Mouse (Mus musculus) spleen, adult 2 months (tissue): Measurements from ENCODE around the gene Pate2. TPM values are rescaled to one million over a fixed set of nuclear protein-coding genes. Genes with fewer than 3 reads are reported as not detected.
A peak's percentile ranks its signal among the peaks of the same experiment; 100 is the strongest.

ENCODE experiments used
- DNase-seq, 2 experiments: peaks; one replicate each; pipeline versions ENCODE4 v3.0.0 to v3.0.0-alpha.2; 2012 to 2021; ENCODE audit warnings: low spot score in 2 of 2, low read depth in 1 of 2
- H3K27ac ChIP-seq: fragments of 200-500 bp; 2 replicates; pipeline ENCODE4 v1.5.1; 2012; ENCODE audit warnings: low read length, inconsistent platforms; ENCODE audit not compliant: insufficient read depth
- H3K27me3 ChIP-seq: fragments of 200-500 bp; 2 replicates; pipeline ENCODE4 v1.6.1; 2012; ENCODE audit warnings: mild to moderate bottlenecking, moderate library complexity, low read length, inconsistent platforms; ENCODE audit not compliant: control insufficient read depth, insufficient read depth
- H3K36me3 ChIP-seq: fragments of 200-500 bp; 2 replicates; pipeline ENCODE4 v1.6.1; 2012; ENCODE audit warnings: mild to moderate bottlenecking, low read length, inconsistent platforms; ENCODE audit not compliant: control insufficient read depth, insufficient read depth
- H3K4me1 ChIP-seq: fragments of 200-500 bp; 2 replicates; pipeline ENCODE4 v1.6.1; 2011; ENCODE audit warnings: inconsistent platforms; ENCODE audit not compliant: control insufficient read depth, insufficient read depth, insufficient read length
- H3K4me3 ChIP-seq: fragments of 200-500 bp; 2 replicates; pipeline ENCODE4 v1.5.1; 2011; ENCODE audit warnings: mild to moderate bottlenecking, inconsistent platforms; ENCODE audit not compliant: insufficient read depth, insufficient read length; ENCODE audit errors: extremely low read depth
- CTCF ChIP-seq: fragments of 200-500 bp; IDR thresholded peaks from 2 replicates; pipeline ENCODE4 v1.5.1; 2011; ENCODE audit warnings: mild to moderate bottlenecking, inconsistent platforms; ENCODE audit not compliant: insufficient read depth, insufficient read length, insufficient replicate concordance; ENCODE audit errors: extremely low read depth
- POLR2A ChIP-seq: fragments of 200-500 bp; IDR thresholded peaks from 2 replicates; pipeline ENCODE4 v1.6.1; 2011; ENCODE audit warnings: low read depth, low read length, inconsistent platforms
- WGBS: fragments of 180-500 bp; shearing (Covaris S2); methylation state at CpG from one replicate; pipeline ENCODE4 v1.1.7; 2018; 5-methylcytosine and 5-hydroxymethylcytosine counted together
- polyA plus RNA-seq: library from polyadenylated mRNA; depleted of rRNA; stranded (reverse); fragments of >200 nt; gene quantifications from 2 replicates; pipeline ENCODE4 v1.2.3, GENCODE M21; 2012

Gene Pate2
- polyA plus RNA-seq, 1 experiment: 0.05 TPM

GRCm38 (mm10) chr9:35529141-35529540 is 40.9 kb upstream of the Pate2 start:
- Histone ChIP-seq H3K4me3 (no peak overlapping the region), H3K36me3 (no peaks in the 10 kb centered on the region), H3K27ac (no peak overlapping the region), H3K4me1 (no peaks in the 10 kb centered on the region), H3K27me3 (no peaks in the 10 kb centered on the region)
- TF ChIP-seq CTCF (no peak), POLR2A (no peak)
- WGBS: 74% methylated on average over 3 of the region's 3 CpGs
- DNase-seq: no peak

- H3K36me3 ChIP-seq: no peaks in the 10 kb centered on the region
- H3K27ac ChIP-seq: no peak overlapping the region
- H3K4me3 ChIP-seq: no peak overlapping the region
- no peak for DNase-seq
- H3K4me1 ChIP-seq: no peaks in the 10 kb centered on the region
- TF ChIP-seq CTCF (no peak), POLR2A (no peak)
- WGBS: 56% methylated on average over 1 of the region's 1 CpGs
- no peaks in the 10 kb centered on the region for H3K27me3 ChIP-seq
Measured at GRCm38 (mm10) chr9:35529796-35530195, 40.3 kb upstream of the Pate2 start.

GRCm38 (mm10) chr9:35533266-35533665 is 36.8 kb upstream of the Pate2 start:
- DNase-seq: no peak
- Histone ChIP-seq H3K27me3 (no peaks in the 10 kb centered on the region), H3K4me3 (no peak overlapping the region), H3K4me1 (no peaks in the 10 kb centered on the region), H3K36me3 (no peaks in the 10 kb centered on the region), H3K27ac (no peak overlapping the region)
- no peak for TF ChIP-seq CTCF
- no peak for TF ChIP-seq POLR2A
- 72% methylated on average over 9 of the region's 9 CpGs for WGBS

GRCm38 (mm10) chr9:35535110-35535509 is 35.0 kb upstream of the Pate2 start:
- DNase-seq: peak in 1 of 2 experiments; percentile 26
- WGBS: 27% methylated on average over 2 of the region's 2 CpGs

GRCm38 (mm10) chr9:35535876-35536275 is 34.2 kb upstream of the Pate2 start:
- H3K27me3 ChIP-seq: no peaks in the 10 kb centered on the region
- H3K4me3 ChIP-seq: no peak overlapping the region
- H3K27ac ChIP-seq: no peak overlapping the region
- no peak for DNase-seq
- no peaks in the 10 kb centered on the region for H3K4me1 ChIP-seq
- WGBS: 80% methylated on average over 4 of the region's 4 CpGs
- no peak for TF ChIP-seq CTCF
- no peak for TF ChIP-seq POLR2A
- H3K36me3 ChIP-seq: no peaks in the 10 kb centered on the region

More at GRCm38 (mm10) chr9:35535110-35535509, 35.0 kb upstream of the Pate2 start:
- TF ChIP-seq POLR2A (no peak), CTCF (peak; percentile 60; the same call in 1 of the 2 replicates)
- no peaks in the 10 kb centered on the region for H3K36me3 ChIP-seq
- no peak overlapping the region for H3K4me3 ChIP-seq
- no peak overlapping the region for H3K27ac ChIP-seq
- no peaks in the 10 kb centered on the region for H3K27me3 ChIP-seq
- no peaks in the 10 kb centered on the region for H3K4me1 ChIP-seq

GRCm38 (mm10) chr9:35539001-35539750 is 30.9 kb upstream of the Pate2 start:
- 93% methylated on average over 13 of the region's 13 CpGs for WGBS
- no peaks in the 10 kb centered on the region for H3K27me3 ChIP-seq
- no peaks in the 10 kb centered on the region for H3K36me3 ChIP-seq
- no peak overlapping the region for H3K27ac ChIP-seq
- no peak for TF ChIP-seq POLR2A
- TF ChIP-seq CTCF: no peak
- H3K4me1 ChIP-seq: no peaks in the 10 kb centered on the region
- DNase-seq: no peak
- no peak overlapping the region for H3K4me3 ChIP-seq

- 91% methylated on average over 5 of the region's 5 CpGs for WGBS
- Histone ChIP-seq H3K4me3 (no peak overlapping the region), H3K27ac (no peak overlapping the region), H3K36me3 (no peaks in the 10 kb centered on the region), H3K27me3 (no peaks in the 10 kb centered on the region), H3K4me1 (no peaks in the 10 kb centered on the region)
- no peak for TF ChIP-seq CTCF
- TF ChIP-seq POLR2A: no peak
- DNase-seq: no peak
Measured at GRCm38 (mm10) chr9:35541024-35541423, 29.1 kb upstream of the Pate2 start.
